Mouse (Mus musculus): ENCODE results near the gene Nudt16l1. TPM values are rescaled to one million over a fixed set of nuclear protein-coding genes. Genes with fewer than 3 reads are reported as not detected.

The Nudt16l1 gene
- polyA plus RNA-seq, 1 experiment = 46.1 TPM

DNA sequence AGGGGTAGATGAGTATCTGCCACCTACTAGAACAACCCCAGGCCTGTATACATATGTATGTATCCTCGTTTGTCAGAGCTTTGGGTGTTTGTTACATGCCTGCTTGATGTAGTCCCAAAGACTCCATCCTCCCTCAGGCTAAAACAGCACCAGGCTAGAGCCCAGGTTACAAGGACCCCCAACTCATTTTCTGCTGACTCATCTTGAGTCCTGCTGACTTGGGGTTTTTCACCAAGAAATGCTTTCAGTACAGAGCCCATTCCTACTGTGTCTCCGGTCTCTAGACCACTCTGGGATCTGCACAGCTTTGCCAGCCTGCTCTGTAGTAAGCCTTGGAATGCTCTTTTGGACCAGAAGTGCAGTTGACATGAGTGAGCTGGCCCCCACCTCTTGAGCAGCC is 22.0 kb upstream of the Nudt16l1 start:
- Histone ChIP-seq H3K4me2 (ENCODE audit: low read depth) (no peak overlapping the region), H3ac (ENCODE audit: control insufficient read depth, insufficient read length) (no peak overlapping the region), H3K79me2 (ENCODE audit: control insufficient read depth, insufficient read depth) (no peaks in the 10 kb centered on the region), H3K27me3 (ENCODE audit: control insufficient read depth, insufficient read depth, insufficient read length) (no peaks in the 10 kb centered on the region), H3K4me3 (no peak overlapping the region), H3K36me3 (ENCODE audit: control insufficient read depth, insufficient read depth) (peaks cover 9% of the 10 kb centered on the region)
- TF ChIP-seq MYOG (IDR thresholded peaks at IDR 0.05; ENCODE audit: control insufficient read depth in 1 of 3, insufficient read depth in 1 of 3, insufficient read length in 2 of 3, low read depth in 2 of 3) (no peak), E2F4 (IDR thresholded peaks at IDR 0.05; ENCODE audit: insufficient read depth) (no peak), POLR2A (IDR thresholded peaks at IDR 0.05; ENCODE audit: insufficient read length, low read depth) (no peak), TCF12 (IDR thresholded peaks at IDR 0.05; ENCODE audit: insufficient read depth, poor library complexity, severe bottlenecking) (no peak), TCF3 (IDR thresholded peaks at IDR 0.05; ENCODE audit: insufficient read length, low read depth) (no peak), MAX (IDR thresholded peaks at IDR 0.05; ENCODE audit: low read depth) (no peak), POLR2AphosphoS2 (IDR thresholded peaks at IDR 0.05; ENCODE audit: insufficient read length, low read depth) (no peak), REST (IDR thresholded peaks at IDR 0.05; ENCODE audit: insufficient read depth, insufficient read length) (no peak), SRF (IDR thresholded peaks at IDR 0.05; ENCODE audit: control insufficient read depth, insufficient read length, low read depth) (no peak)

DNA sequence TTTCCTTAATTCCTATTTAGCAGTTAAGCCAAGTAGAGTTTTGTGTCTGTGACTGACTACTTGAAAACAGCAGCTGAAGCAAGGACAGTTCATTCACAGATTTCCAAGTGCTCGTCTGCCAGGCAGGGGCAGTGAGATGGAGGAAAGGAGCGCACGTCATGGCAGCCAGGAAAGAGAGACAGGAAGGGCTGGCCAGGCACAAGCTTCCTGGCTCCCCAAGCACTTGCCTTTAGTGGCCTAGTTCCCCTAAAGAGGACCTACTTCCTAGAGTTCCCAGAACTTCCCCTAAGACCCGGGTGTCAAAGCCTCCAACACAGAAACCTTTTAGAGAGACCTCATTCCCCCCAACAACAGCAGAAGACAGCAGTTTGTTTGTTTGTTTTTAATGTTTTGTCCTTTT is 18.0 kb upstream of the Nudt16l1 start:
- TF ChIP-seq MYOG (IDR thresholded peaks at IDR 0.05; ENCODE audit: control insufficient read depth in 1 of 3, insufficient read depth in 1 of 3, insufficient read length in 2 of 3, low read depth in 2 of 3) = no peak
- no peak for TF ChIP-seq TCF12 (IDR thresholded peaks at IDR 0.05; ENCODE audit: insufficient read depth, poor library complexity, severe bottlenecking)
- no peak for TF ChIP-seq E2F4 (IDR thresholded peaks at IDR 0.05; ENCODE audit: insufficient read depth)
- no peak for TF ChIP-seq MYOD1 (IDR thresholded peaks at IDR 0.05; ENCODE audit: control insufficient read depth in 1 of 3, insufficient read length in 2 of 3, low read depth in 2 of 3)
- TF ChIP-seq SRF (IDR thresholded peaks at IDR 0.05; ENCODE audit: control insufficient read depth, insufficient read length, low read depth) = no peak
- TF ChIP-seq CEBPB (IDR thresholded peaks at IDR 0.05; ENCODE audit: insufficient read depth, poor library complexity, severe bottlenecking) = no peak
- TF ChIP-seq USF1 (IDR thresholded peaks at IDR 0.05; ENCODE audit: low read depth) = no peak
- TF ChIP-seq POLR2A (IDR thresholded peaks at IDR 0.05; ENCODE audit: insufficient read length, low read depth) = no peak
- no peak for TF ChIP-seq TCF3 (IDR thresholded peaks at IDR 0.05; ENCODE audit: insufficient read length, low read depth)
- no peak for TF ChIP-seq REST (IDR thresholded peaks at IDR 0.05; ENCODE audit: insufficient read depth, insufficient read length)
- no peak for TF ChIP-seq POLR2AphosphoS2 (IDR thresholded peaks at IDR 0.05; ENCODE audit: insufficient read length, low read depth)
- no peak for TF ChIP-seq MAX (IDR thresholded peaks at IDR 0.05; ENCODE audit: low read depth)
- Histone ChIP-seq H3ac (ENCODE audit: control insufficient read depth, insufficient read length) (no peak overlapping the region), H3K4me3 (no peak overlapping the region), H3K27me3 (ENCODE audit: control insufficient read depth, insufficient read depth, insufficient read length) (no peaks in the 10 kb centered on the region), H3K4me2 (ENCODE audit: low read depth) (no peak overlapping the region), H3K36me3 (ENCODE audit: control insufficient read depth, insufficient read depth) (peaks cover 15% of the 10 kb centered on the region), H3K79me2 (ENCODE audit: control insufficient read depth, insufficient read depth) (no peaks in the 10 kb centered on the region)

DNA sequence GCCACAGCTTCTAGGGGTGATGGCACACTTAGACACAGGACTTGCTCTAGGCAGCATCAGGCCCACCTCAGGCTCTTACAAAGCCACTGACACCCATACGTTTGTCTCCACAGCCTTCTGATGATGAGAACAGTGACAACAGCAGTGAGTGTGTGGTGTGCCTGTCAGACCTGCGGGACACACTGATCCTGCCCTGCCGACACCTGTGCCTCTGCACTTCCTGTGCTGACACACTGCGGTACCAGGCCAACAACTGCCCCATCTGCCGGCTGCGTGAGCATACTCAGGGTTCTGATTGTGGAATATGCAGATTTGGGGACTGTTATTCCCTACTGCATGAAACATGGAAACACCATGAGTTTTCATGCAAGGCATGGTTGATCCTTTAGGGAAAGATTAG is 16.1 kb upstream of the Nudt16l1 start:
- Histone ChIP-seq H3K4me3 (no peak overlapping the region), H3K27me3 (ENCODE audit: control insufficient read depth, insufficient read depth, insufficient read length) (no peaks in the 10 kb centered on the region), H3K4me2 (ENCODE audit: low read depth) (no peak overlapping the region), H3K79me2 (ENCODE audit: control insufficient read depth, insufficient read depth) (no peaks in the 10 kb centered on the region), H3K36me3 (ENCODE audit: control insufficient read depth, insufficient read depth) (peaks cover 15% of the 10 kb centered on the region), H3ac (ENCODE audit: control insufficient read depth, insufficient read length) (no peak overlapping the region)
- no peak for TF ChIP-seq POLR2AphosphoS2 (IDR thresholded peaks at IDR 0.05; ENCODE audit: insufficient read length, low read depth)
- TF ChIP-seq POLR2A (IDR thresholded peaks at IDR 0.05; ENCODE audit: insufficient read length, low read depth) = no peak
- no peak for TF ChIP-seq TCF3 (IDR thresholded peaks at IDR 0.05; ENCODE audit: insufficient read length, low read depth)
- TF ChIP-seq MYOD1 (IDR thresholded peaks at IDR 0.05; ENCODE audit: control insufficient read depth in 1 of 3, insufficient read length in 2 of 3, low read depth in 2 of 3) = no peak
- TF ChIP-seq USF1 (IDR thresholded peaks at IDR 0.05; ENCODE audit: low read depth) = no peak
- no peak for TF ChIP-seq MYOG (IDR thresholded peaks at IDR 0.05; ENCODE audit: control insufficient read depth in 1 of 3, insufficient read depth in 1 of 3, insufficient read length in 2 of 3, low read depth in 2 of 3)
- no peak for TF ChIP-seq MAX (IDR thresholded peaks at IDR 0.05; ENCODE audit: low read depth)
- TF ChIP-seq TCF12 (IDR thresholded peaks at IDR 0.05; ENCODE audit: insufficient read depth, poor library complexity, severe bottlenecking) = no peak
- TF ChIP-seq REST (IDR thresholded peaks at IDR 0.05; ENCODE audit: insufficient read depth, insufficient read length) = no peak
- no peak for TF ChIP-seq CEBPB (IDR thresholded peaks at IDR 0.05; ENCODE audit: insufficient read depth, poor library complexity, severe bottlenecking)

DNA sequence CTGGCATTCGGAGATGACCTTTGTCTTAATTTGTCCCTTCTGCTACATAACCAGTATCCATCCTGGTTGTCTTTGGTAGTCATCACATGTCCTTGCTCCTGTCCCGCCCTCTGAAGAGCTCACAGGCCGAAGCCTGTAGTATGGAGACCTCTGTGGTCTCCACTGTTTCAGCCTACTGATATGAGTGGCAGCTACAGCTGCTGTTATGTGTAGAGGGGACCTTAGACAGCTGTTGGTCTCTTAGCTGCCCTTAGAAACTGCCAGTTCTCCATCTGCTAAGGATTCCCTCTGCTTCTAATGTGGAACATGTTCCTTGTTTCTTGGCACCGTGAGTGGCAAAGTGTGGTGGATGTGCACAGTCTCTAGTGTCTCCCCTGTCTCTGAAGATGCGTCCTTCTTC is 14.6 kb upstream of the Nudt16l1 start:
- no peak overlapping the region for H3K4me2 ChIP-seq (ENCODE audit: low read depth)
- TF ChIP-seq E2F4 (IDR thresholded peaks at IDR 0.05; ENCODE audit: insufficient read depth) = no peak
- peak in 2 of 3 experiments; percentile 65 to 91 for TF ChIP-seq MYOG (IDR thresholded peaks at IDR 0.05; ENCODE audit: control insufficient read depth in 1 of 3, insufficient read depth in 1 of 3, insufficient read length in 2 of 3, low read depth in 2 of 3)
- no peak for TF ChIP-seq REST (IDR thresholded peaks at IDR 0.05; ENCODE audit: insufficient read depth, insufficient read length)
- TF ChIP-seq POLR2AphosphoS2 (IDR thresholded peaks at IDR 0.05; ENCODE audit: insufficient read length, low read depth) = no peak
- peak; percentile 62 for TF ChIP-seq TCF3 (IDR thresholded peaks at IDR 0.05; ENCODE audit: insufficient read length, low read depth)
- no peak for TF ChIP-seq USF1 (IDR thresholded peaks at IDR 0.05; ENCODE audit: low read depth)
- peak; percentile 95 to 98 (median 97) for TF ChIP-seq MYOD1 (IDR thresholded peaks at IDR 0.05; ENCODE audit: control insufficient read depth in 1 of 3, insufficient read length in 2 of 3, low read depth in 2 of 3)
- TF ChIP-seq POLR2A (IDR thresholded peaks at IDR 0.05; ENCODE audit: insufficient read length, low read depth) = no peak
- TF ChIP-seq SRF (IDR thresholded peaks at IDR 0.05; ENCODE audit: control insufficient read depth, insufficient read length, low read depth) = no peak
- TF ChIP-seq TCF12 (IDR thresholded peaks at IDR 0.05; ENCODE audit: insufficient read depth, poor library complexity, severe bottlenecking) = peak; percentile 34
- TF ChIP-seq MAX (IDR thresholded peaks at IDR 0.05; ENCODE audit: low read depth) = no peak
- no peak for TF ChIP-seq CEBPB (IDR thresholded peaks at IDR 0.05; ENCODE audit: insufficient read depth, poor library complexity, severe bottlenecking)
- no peaks in the 10 kb centered on the region for H3K27me3 ChIP-seq (ENCODE audit: control insufficient read depth, insufficient read depth, insufficient read length)
- H3K4me3 ChIP-seq = no peak overlapping the region
- no peak overlapping the region for H3ac ChIP-seq (ENCODE audit: control insufficient read depth, insufficient read length)
- H3K79me2 ChIP-seq (ENCODE audit: control insufficient read depth, insufficient read depth) = no peaks in the 10 kb centered on the region
- peaks cover 13% of the 10 kb centered on the region for H3K36me3 ChIP-seq (ENCODE audit: control insufficient read depth, insufficient read depth)

Measured in myocyte (in vitro differentiated cells).